Mouse (Mus musculus) cortical plate, adult 2 months (tissue): ENCODE results near the gene Deaf1. TPM values are rescaled to one million over a fixed set of nuclear protein-coding genes. Genes with fewer than 3 reads are reported as not detected.
"Not testable (repeated sequence)": the region's sequence is repeated elsewhere in the genome, so short reads cannot be mapped to it uniquely, and the experiment has no call there.

Experiments
- H3K27ac ChIP-seq: fragments of 200-500 bp; 2 replicates; pipeline ENCODE4 v1.5.1; 2012; ENCODE audit warnings: low read length, control low read depth, inconsistent platforms; ENCODE audit not compliant: insufficient read depth
- H3K4me1 ChIP-seq: fragments of 200-500 bp; 2 replicates; pipeline ENCODE4 v1.6.1; 2011; ENCODE audit warnings: low read length; ENCODE audit not compliant: control insufficient read depth, insufficient read depth
- H3K4me3 ChIP-seq: fragments of 200-500 bp; 2 replicates; pipeline ENCODE4 v1.5.1; 2011; ENCODE audit warnings: mild to moderate bottlenecking, low read length, control low read depth; ENCODE audit not compliant: insufficient read depth
- CTCF ChIP-seq: fragments of 200-500 bp; IDR thresholded peaks from 2 replicates; pipeline ENCODE4 v1.5.1; 2011; ENCODE audit warnings: mild to moderate bottlenecking, control low read depth, low read length; ENCODE audit not compliant: insufficient read depth; ENCODE audit errors: extremely low read depth
- POLR2A ChIP-seq: fragments of 200-500 bp; IDR thresholded peaks from 2 replicates; pipeline ENCODE4 v1.6.1; 2011; ENCODE audit warnings: mild to moderate bottlenecking, low read length, control low read depth; ENCODE audit not compliant: insufficient read depth; ENCODE audit errors: extremely low read depth
- polyA plus RNA-seq: library from polyadenylated mRNA; depleted of rRNA; stranded (reverse); fragments of >200 nt; gene quantifications from 2 replicates; pipeline ENCODE4 v1.2.3, GENCODE M21; 2012; rRNA removed

Deaf1 gene
- polyA plus RNA-seq, 1 experiment = 31.8 TPM

GRCm38 (mm10) chr7:141265411-141265738, 62.1 kb downstream of the Deaf1 start:
- H3K4me3 ChIP-seq = no peak overlapping the region; the same call in 1 of the 2 replicates
- no peak for TF ChIP-seq CTCF
- no peak for TF ChIP-seq POLR2A
- no peak overlapping the region for H3K27ac ChIP-seq
- H3K4me1 ChIP-seq = no peaks in the 10 kb centered on the region

- Histone ChIP-seq H3K27ac (no peak overlapping the region), H3K4me1 (no peaks in the 10 kb centered on the region), H3K4me3 (no peak overlapping the region)
- no peak for TF ChIP-seq POLR2A
- TF ChIP-seq CTCF = no peak
Measured at GRCm38 (mm10) chr7:141264761-141265410, 62.6 kb downstream of the Deaf1 start.

- no peak overlapping the region for H3K4me3 ChIP-seq
- H3K4me1 ChIP-seq = no peaks in the 10 kb centered on the region
- TF ChIP-seq POLR2A (no peak), CTCF (no peak)
- H3K27ac ChIP-seq = no peak overlapping the region
Measured at GRCm38 (mm10) chr7:141264041-141264700, 63.3 kb downstream of the Deaf1 start.

GRCm38 (mm10) chr7:141263640-141264039, 63.9 kb downstream of the Deaf1 start:
- Histone ChIP-seq H3K4me3 (no peak overlapping the region), H3K4me1 (no peaks in the 10 kb centered on the region), H3K27ac (no peak overlapping the region)
- no peak for TF ChIP-seq POLR2A
- no peak for TF ChIP-seq CTCF

GRCm38 (mm10) chr7:141261480-141261879, 66.0 kb downstream of the Deaf1 start:
- no peak overlapping the region for H3K4me3 ChIP-seq
- H3K27ac ChIP-seq = no peak overlapping the region
- TF ChIP-seq CTCF (no peak), POLR2A (no peak)
- no peaks in the 10 kb centered on the region for H3K4me1 ChIP-seq

GRCm38 (mm10) chr7:141256159-141256558, 71.3 kb downstream of the Deaf1 start:
- TF ChIP-seq CTCF = no peak
- TF ChIP-seq POLR2A = no peak
- H3K27ac ChIP-seq = no peak overlapping the region
- no peaks in the 10 kb centered on the region for H3K4me1 ChIP-seq
- H3K4me3 ChIP-seq = no peak overlapping the region

- H3K27ac ChIP-seq, H3K4me1 ChIP-seq, H3K4me3 ChIP-seq: not testable (repeated sequence)
Measured at GRCm38 (mm10) chr7:141250486-141250885, 77.0 kb downstream of the Deaf1 start.

Other genes with a start within 250 kb of the Deaf1 start
- gene Pkp3, start 249.5 kb downstream of the Deaf1 start, polyA plus RNA-seq = 0.06 and 0.15 TPM in 2 replicates
- gene Sigirr, start 227.1 kb downstream of the Deaf1 start, polyA plus RNA-seq = 4.0 and 4.3 TPM in 2 replicates
- 0.08 TPM in 1 of 2 replicates, not detected in the other for gene Ano9, start 209.9 kb downstream of the Deaf1 start, polyA plus RNA-seq
- 57.6 and 58.9 TPM in 2 replicates for gene Ptdss2, start 205.3 kb downstream of the Deaf1 start, polyA plus RNA-seq
- gene Rnh1, start 154.8 kb downstream of the Deaf1 start, polyA plus RNA-seq = 38.6 and 38.8 TPM in 2 replicates
- 256 and 265 TPM in 2 replicates for gene Hras, start 133.7 kb downstream of the Deaf1 start, polyA plus RNA-seq
- gene Lrrc56, start 133.5 kb downstream of the Deaf1 start, polyA plus RNA-seq = 5.4 and 5.8 TPM in 2 replicates
- 0.17 and 0.27 TPM in 2 replicates for gene Lmntd2, start 113.6 kb downstream of the Deaf1 start, polyA plus RNA-seq
- 1.5 and 2.2 TPM in 2 replicates for gene Rassf7, start 111.8 kb downstream of the Deaf1 start, polyA plus RNA-seq
- gene Phrf1, start 98.9 kb downstream of the Deaf1 start, polyA plus RNA-seq = 24.3 and 26.0 TPM in 2 replicates
- 6.8 and 7.5 TPM in 2 replicates for gene Irf7, start 61.2 kb downstream of the Deaf1 start, polyA plus RNA-seq
- 0.04 TPM in 1 of 2 replicates, not detected in the other for gene Cdhr5, start 50.9 kb downstream of the Deaf1 start, polyA plus RNA-seq
- gene Sct, start 48.6 kb downstream of the Deaf1 start, polyA plus RNA-seq = 0.27 and 0.38 TPM in 2 replicates
- 0.42 and 0.50 TPM in 2 replicates for gene Drd4, start 35.7 kb downstream of the Deaf1 start, polyA plus RNA-seq
- 56.7 and 59.2 TPM in 2 replicates for gene Tmem80, start within 50 bp of the Deaf1 start, polyA plus RNA-seq
- gene Eps8l2, start 11.2 kb upstream of the Deaf1 start, polyA plus RNA-seq = 6.7 and 6.8 TPM in 2 replicates
- gene Taldo1, start 64.5 kb upstream of the Deaf1 start, polyA plus RNA-seq = 182 and 193 TPM in 2 replicates
- 57.0 and 58.9 TPM in 2 replicates for gene Gatd1, start 86.4 kb upstream of the Deaf1 start, polyA plus RNA-seq
- 228 and 231 TPM in 2 replicates for gene Cend1, start 101.8 kb upstream of the Deaf1 start, polyA plus RNA-seq
- 242 and 244 TPM in 2 replicates for gene Slc25a22, start 110.2 kb upstream of the Deaf1 start, polyA plus RNA-seq
- 2.7 and 2.8 TPM in 2 replicates for gene Pidd1, start 116.3 kb upstream of the Deaf1 start, polyA plus RNA-seq
- 611 and 653 TPM in 2 replicates for gene Rplp2, start 119.7 kb upstream of the Deaf1 start, polyA plus RNA-seq
- gene Pnpla2, start 127.5 kb upstream of the Deaf1 start, polyA plus RNA-seq = 31.6 and 32.2 TPM in 2 replicates
- gene Cracr2b, start 133.4 kb upstream of the Deaf1 start, polyA plus RNA-seq = 4.8 and 7.4 TPM in 2 replicates
- 63.5 and 66.0 TPM in 2 replicates for gene Cd151, start 139.7 kb upstream of the Deaf1 start, polyA plus RNA-seq
- gene Polr2l, start 147.4 kb upstream of the Deaf1 start, polyA plus RNA-seq = 49.3 and 52.1 TPM in 2 replicates
- gene Tspan4, start 147.6 kb upstream of the Deaf1 start, polyA plus RNA-seq = 32.4 and 33.0 TPM in 2 replicates
- gene Chid1, start 212.2 kb upstream of the Deaf1 start, polyA plus RNA-seq = 43.0 and 48.8 TPM in 2 replicates
- 70.2 and 75.7 TPM in 2 replicates for gene Ap2a2, start 234.5 kb upstream of the Deaf1 start, polyA plus RNA-seq